ENCODE assay signal across 12 mouse cellular contexts in genomic region chr6:61976878-61977277, GRCm38 (mm10).
DNase-seq lines count a peak whose midpoint lies in the region; ATAC-seq and TF ChIP-seq lines count a peak whose summit lies in the region.
"Had no signal": no experiment of that assay in that cellular context is flagged by ENCODE, and none has a peak within 500 bp of the region (broad histone marks: within the 10 kb centered on the region; RNA-seq: fewer than 3 reads in every experiment).

No protein-coding gene starts in this region.

- no peak overlapping the region for H3K4me3 ChIP-seq in hindbrain, postnatal 0 days (ENCODE audit: low read length)
- H3K4me3 ChIP-seq in hindbrain, embryonic 13.5 days, result no peak overlapping the region
- H3K4me3 ChIP-seq: embryonic facial prominence, embryonic 13.5 days; heart, embryonic 12.5 days; layer of hippocampus, adult 2 months; limb, embryonic 13.5 days had no signal

- TF ChIP-seq CTCF in hindbrain, postnatal 0 days (IDR thresholded peaks at IDR 0.05; ENCODE audit: low read depth), result no peak

- no peaks in the 10 kb centered on the region for H3K4me1 ChIP-seq in hindbrain, postnatal 0 days (ENCODE audit: insufficient read depth, low read length)
- H3K4me1 ChIP-seq in hindbrain, embryonic 13.5 days (replicated peaks), result no peaks in the 10 kb centered on the region
- H3K4me1 ChIP-seq: embryonic facial prominence, embryonic 13.5 days; heart, embryonic 12.5 days; limb, embryonic 13.5 days had no signal

- H3K4me2 ChIP-seq in hindbrain, postnatal 0 days (ENCODE audit: low read depth, low read length), result no peak overlapping the region
- no peak overlapping the region for H3K4me2 ChIP-seq in hindbrain, embryonic 13.5 days
- H3K4me2 ChIP-seq: embryonic facial prominence, embryonic 13.5 days; heart, embryonic 12.5 days; limb, embryonic 13.5 days had no signal

- WGBS in hindbrain, postnatal 0 days, result 56% methylated on average over 2 of the region's 2 CpGs
- 83% methylated on average over 2 of the region's 2 CpGs for WGBS in hindbrain, embryonic 13.5 days

- no peaks in the 10 kb centered on the region for H3K27me3 ChIP-seq in hindbrain, postnatal 0 days (ENCODE audit: insufficient read depth, low read length)
- no peaks in the 10 kb centered on the region for H3K27me3 ChIP-seq in hindbrain, embryonic 13.5 days
- H3K27me3 ChIP-seq: embryonic facial prominence, embryonic 13.5 days; heart, embryonic 12.5 days; limb, embryonic 13.5 days had no signal

- H3K9ac ChIP-seq in hindbrain, postnatal 0 days (replicated peaks; ENCODE audit: low read length), result no peak overlapping the region
- no peak overlapping the region for H3K9ac ChIP-seq in hindbrain, embryonic 13.5 days
- H3K9ac ChIP-seq: embryonic facial prominence, embryonic 13.5 days; heart, embryonic 12.5 days; limb, embryonic 13.5 days had no signal

- H3K36me3 ChIP-seq in hindbrain, postnatal 0 days (ENCODE audit: insufficient read depth, low read length), result no peaks in the 10 kb centered on the region
- no peaks in the 10 kb centered on the region for H3K36me3 ChIP-seq in hindbrain, embryonic 13.5 days
- H3K36me3 ChIP-seq: embryonic facial prominence, embryonic 13.5 days; heart, embryonic 12.5 days; limb, embryonic 13.5 days had no signal

- no peak overlapping the region for H3K27ac ChIP-seq in hindbrain, postnatal 0 days
- no peak overlapping the region for H3K27ac ChIP-seq in hindbrain, embryonic 13.5 days
- H3K27ac ChIP-seq: embryonic facial prominence, embryonic 13.5 days; layer of hippocampus, adult 2 months; limb, embryonic 13.5 days had no signal

- no peaks in the 10 kb centered on the region for H3K9me3 ChIP-seq in hindbrain, postnatal 0 days (ENCODE audit: low read length)
- H3K9me3 ChIP-seq in hindbrain, embryonic 13.5 days, result no peaks in the 10 kb centered on the region
- H3K9me3 ChIP-seq: embryonic facial prominence, embryonic 13.5 days; heart, embryonic 12.5 days; limb, embryonic 13.5 days had no signal

- ATAC-seq in hindbrain, postnatal 0 days, result no peak
- no peak for ATAC-seq in hindbrain, embryonic 13.5 days (ENCODE audit: low FRiP score)

- DNase-seq in hindbrain, postnatal 0 days (ENCODE audit: low spot score), result peak; percentile 80
- DNase-seq in lung, postnatal 36 days, result peak; percentile 15
- no peak for DNase-seq in lung, postnatal 14 days
- peak; percentile 40 for DNase-seq in brain, embryonic 18.5 days (ENCODE audit: low read depth, low spot score)
- DNase-seq in cerebellum, postnatal 14 days, result peak; percentile 86 to 92
- DNase-seq in adrenal gland, postnatal 14 days, result no peak
- DNase-seq: lung, postnatal 4 days had no signal

Comparison
In these comparisons a context has a peak if more than half of its experiments do, and no peak if none do; other contexts are left out.
1. DNase-seq: peak in hindbrain, postnatal 0 days (single experiment), lung, postnatal 36 days (single experiment), brain, embryonic 18.5 days (single experiment) and cerebellum, postnatal 14 days (2 of 2); none in lung, postnatal 14 days (single experiment) and adrenal gland, postnatal 14 days (single experiment).